Mouse (Mus musculus) myocyte (in vitro differentiated cells): ENCODE measurements around the gene Lamtor5. TPM values are rescaled to one million over a fixed set of nuclear protein-coding genes. Genes with fewer than 3 reads are reported as not detected.

Source experiments
- H3K27me3 ChIP-seq: one replicate; pipeline ENCODE4 v1.6.1; 2011; ENCODE audit not compliant: control insufficient read depth, insufficient read depth, insufficient read length
- H3K36me3 ChIP-seq: one replicate; pipeline ENCODE4 v1.6.1; 2011; ENCODE audit not compliant: control insufficient read depth, insufficient read depth
- H3K4me2 ChIP-seq: one replicate; pipeline ENCODE4 v1.6.1; 2011; ENCODE audit warnings: low read depth, control low read depth
- H3K4me3 ChIP-seq: one replicate; pipeline ENCODE4 v1.5.1; 2011; ENCODE audit warnings: mild to moderate bottlenecking, control low read depth, moderate library complexity
- H3K79me2 ChIP-seq: one replicate; pipeline ENCODE4 v1.6.1; 2011; ENCODE audit not compliant: control insufficient read depth, insufficient read depth
- H3ac ChIP-seq: one replicate; pipeline ENCODE4 v1.6.1; 2011; ENCODE audit not compliant: control insufficient read depth, insufficient read length
- CEBPB ChIP-seq: IDR thresholded peaks from 2 replicates; pipeline ENCODE4 v1.6.1; 2011; ENCODE audit warnings: mild to moderate bottlenecking, moderate library complexity; ENCODE audit not compliant: poor library complexity, insufficient read depth, severe bottlenecking
- E2F4 ChIP-seq: IDR thresholded peaks from one replicate; pipeline ENCODE4 v1.6.1; 2011; ENCODE audit warnings: mild to moderate bottlenecking, control low read depth, moderate library complexity; ENCODE audit not compliant: insufficient read depth
- MAX ChIP-seq: IDR thresholded peaks from one replicate; pipeline ENCODE4 v1.6.1; 2011; ENCODE audit warnings: low read depth, mild to moderate bottlenecking, control low read depth
- MYOD1 ChIP-seq, 3 experiments: IDR thresholded peaks; one replicate each; pipeline ENCODE4 v1.6.1; 2011; ENCODE audit warnings: control low read depth in 2 of 3, low read depth in 2 of 3, mild to moderate bottlenecking in 2 of 3, moderate library complexity in 1 of 3; ENCODE audit not compliant: insufficient read length in 2 of 3, control insufficient read depth in 1 of 3
- MYOG ChIP-seq, 3 experiments: IDR thresholded peaks; one replicate each; pipeline ENCODE4 v1.6.1; 2011; ENCODE audit warnings: control low read depth in 2 of 3, low read depth in 2 of 3, mild to moderate bottlenecking in 2 of 3; ENCODE audit not compliant: insufficient read length in 2 of 3, control insufficient read depth in 1 of 3, insufficient read depth in 1 of 3
- POLR2A ChIP-seq: IDR thresholded peaks from one replicate; pipeline ENCODE4 v1.6.1; 2011; ENCODE audit warnings: low read depth, mild to moderate bottlenecking, control low read depth, moderate library complexity; ENCODE audit not compliant: insufficient read length
- POLR2AphosphoS2 ChIP-seq: IDR thresholded peaks from one replicate; pipeline ENCODE4 v1.6.1; 2011; ENCODE audit warnings: low read depth, control low read depth; ENCODE audit not compliant: insufficient read length
- REST ChIP-seq: IDR thresholded peaks from one replicate; pipeline ENCODE4 v1.6.1; 2011; ENCODE audit warnings: mild to moderate bottlenecking, control low read depth, moderate library complexity; ENCODE audit not compliant: insufficient read depth, insufficient read length
- SRF ChIP-seq: IDR thresholded peaks from one replicate; pipeline ENCODE4 v1.6.1; 2011; ENCODE audit warnings: low read depth; ENCODE audit not compliant: control insufficient read depth, insufficient read length
- TCF12 ChIP-seq: IDR thresholded peaks from one replicate; pipeline ENCODE4 v1.6.1; 2011; ENCODE audit warnings: mild to moderate bottlenecking, control low read depth; ENCODE audit not compliant: poor library complexity, insufficient read depth, severe bottlenecking
- TCF3 ChIP-seq: IDR thresholded peaks from one replicate; pipeline ENCODE4 v1.6.1; 2011; ENCODE audit warnings: low read depth, control low read depth; ENCODE audit not compliant: insufficient read length
- USF1 ChIP-seq: IDR thresholded peaks from one replicate; pipeline ENCODE4 v1.6.1; 2011; ENCODE audit warnings: low read depth, mild to moderate bottlenecking, control low read depth, moderate library complexity
- polyA plus RNA-seq: library from polyadenylated mRNA; unstranded; fragments of >200 nt; fragmentation: generic; extraction: Trizol; gene quantifications from one replicate; pipeline ENCODE4 v1.2.1, GENCODE M21; 2012; ENCODE audit warnings: missing spikeins

Gene Lamtor5
- polyA plus RNA-seq, 1 experiment: 156 TPM

GRCm38 (mm10) chr3:107261851-107262165 lies 16.9 kb upstream of the Lamtor5 start:
- Histone ChIP-seq H3K27me3 (no peaks in the 10 kb centered on the region), H3K79me2 (no peaks in the 10 kb centered on the region), H3K4me3 (no peak overlapping the region), H3K4me2 (peak overlapping the region; percentile 7), H3K36me3 (no peaks in the 10 kb centered on the region), H3ac (no peak overlapping the region)
- TF ChIP-seq CEBPB (no peak), POLR2A (no peak), SRF (no peak), REST (no peak), MYOD1 (IDR thresholded peaks at IDR 0.05; ENCODE audit: control insufficient read depth in 1 of 3, insufficient read length in 2 of 3, low read depth in 2 of 3) (no peak), USF1 (no peak), E2F4 (no peak), MYOG (IDR thresholded peaks at IDR 0.05; ENCODE audit: control insufficient read depth in 1 of 3, insufficient read depth in 1 of 3, insufficient read length in 2 of 3, low read depth in 2 of 3) (no peak), TCF12 (no peak), TCF3 (no peak), MAX (no peak), POLR2AphosphoS2 (no peak)

GRCm38 (mm10) chr3:107266814-107267345 lies 11.8 kb upstream of the Lamtor5 start:
- no peaks in the 10 kb centered on the region for H3K36me3 ChIP-seq
- no peaks in the 10 kb centered on the region for H3K79me2 ChIP-seq
- no peak overlapping the region for H3K4me3 ChIP-seq
- H3K4me2 ChIP-seq: peak overlapping the region; percentile 47
- H3ac ChIP-seq: no peak overlapping the region
- H3K27me3 ChIP-seq: no peaks in the 10 kb centered on the region
- TF ChIP-seq MYOD1 (IDR thresholded peaks at IDR 0.05; ENCODE audit: control insufficient read depth in 1 of 3, insufficient read length in 2 of 3, low read depth in 2 of 3) (peak in 2 of 3 experiments; percentile 82 to 92), REST (no peak), TCF12 (peak; percentile 69), MYOG (IDR thresholded peaks at IDR 0.05; ENCODE audit: control insufficient read depth in 1 of 3, insufficient read depth in 1 of 3, insufficient read length in 2 of 3, low read depth in 2 of 3) (peak in 1 of 3 experiments; percentile 29)

DNA sequence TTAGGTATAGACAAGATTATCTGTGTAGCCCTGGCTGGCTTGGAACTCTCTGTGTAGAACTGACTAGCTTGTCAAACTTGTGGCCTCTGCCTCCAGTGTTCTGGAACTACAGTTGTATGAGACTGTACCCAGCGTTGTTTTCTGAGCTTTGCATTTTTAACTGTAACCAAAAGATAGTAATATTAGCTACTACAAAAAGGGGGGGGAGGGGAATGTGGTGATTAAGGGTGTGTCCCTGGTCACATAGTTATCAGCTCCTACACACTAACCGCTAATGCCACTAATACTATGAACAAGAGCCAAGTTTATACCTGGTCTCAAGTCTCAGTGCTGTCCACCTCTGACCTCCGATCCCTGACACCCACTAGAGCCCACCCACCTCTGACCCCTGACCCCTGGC lies 6.2 kb upstream of the Lamtor5 start:
- Histone ChIP-seq H3K4me3 (no peak overlapping the region), H3K4me2 (no peak overlapping the region), H3K36me3 (no peaks in the 10 kb centered on the region), H3K27me3 (no peaks in the 10 kb centered on the region), H3K79me2 (no peaks in the 10 kb centered on the region), H3ac (no peak overlapping the region)
- TF ChIP-seq USF1: no peak
- TF ChIP-seq POLR2AphosphoS2: no peak
- TF ChIP-seq E2F4: no peak
- no peak for TF ChIP-seq TCF3
- no peak for TF ChIP-seq MYOD1 (IDR thresholded peaks at IDR 0.05; ENCODE audit: control insufficient read depth in 1 of 3, insufficient read length in 2 of 3, low read depth in 2 of 3)
- TF ChIP-seq TCF12: no peak
- no peak for TF ChIP-seq SRF
- no peak for TF ChIP-seq MYOG (IDR thresholded peaks at IDR 0.05; ENCODE audit: control insufficient read depth in 1 of 3, insufficient read depth in 1 of 3, insufficient read length in 2 of 3, low read depth in 2 of 3)
- TF ChIP-seq REST: no peak
- TF ChIP-seq POLR2A: no peak
- TF ChIP-seq MAX: no peak
- no peak for TF ChIP-seq CEBPB

GRCm38 (mm10) chr3:107273820-107274219 lies 4.8 kb upstream of the Lamtor5 start:
- no peaks in the 10 kb centered on the region for H3K27me3 ChIP-seq
- H3K4me3 ChIP-seq: no peak overlapping the region
- no peaks in the 10 kb centered on the region for H3K36me3 ChIP-seq
- TF ChIP-seq SRF (no peak), E2F4 (no peak), MYOD1 (IDR thresholded peaks at IDR 0.05; ENCODE audit: control insufficient read depth in 1 of 3, insufficient read length in 2 of 3, low read depth in 2 of 3) (no peak), POLR2A (no peak), TCF3 (no peak), POLR2AphosphoS2 (no peak), MAX (no peak), CEBPB (no peak), TCF12 (no peak), REST (no peak), USF1 (no peak), MYOG (IDR thresholded peaks at IDR 0.05; ENCODE audit: control insufficient read depth in 1 of 3, insufficient read depth in 1 of 3, insufficient read length in 2 of 3, low read depth in 2 of 3) (no peak)
- H3K79me2 ChIP-seq: no peaks in the 10 kb centered on the region
- no peak overlapping the region for H3ac ChIP-seq
- H3K4me2 ChIP-seq: no peak overlapping the region

DNA sequence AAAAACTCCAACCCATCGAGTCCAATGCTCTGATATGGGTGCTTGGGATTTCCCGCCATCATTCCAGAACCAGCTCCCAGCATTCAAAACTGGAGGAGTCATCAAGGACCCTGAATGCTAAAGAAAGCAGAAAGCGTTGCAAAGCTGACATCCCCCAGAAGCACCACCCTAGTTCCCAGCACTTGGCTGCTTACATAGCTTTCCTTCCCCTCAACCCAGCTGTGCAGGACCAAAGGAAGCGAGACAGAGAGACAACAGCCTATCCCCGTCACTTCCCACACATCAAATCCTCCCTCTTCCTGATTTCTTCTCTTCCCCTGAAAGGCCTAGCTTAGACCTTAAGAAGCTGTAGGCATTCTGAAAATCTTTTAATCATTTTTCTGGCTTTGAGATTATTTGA lies 3.3 kb upstream of the Lamtor5 start:
- Histone ChIP-seq H3K4me3 (no peak overlapping the region), H3K27me3 (no peaks in the 10 kb centered on the region), H3ac (no peak overlapping the region), H3K36me3 (no peaks in the 10 kb centered on the region), H3K4me2 (no peak overlapping the region), H3K79me2 (peaks cover 12% of the 10 kb centered on the region)
- TF ChIP-seq POLR2A: no peak
- TF ChIP-seq CEBPB: no peak
- TF ChIP-seq MYOD1 (IDR thresholded peaks at IDR 0.05; ENCODE audit: control insufficient read depth in 1 of 3, insufficient read length in 2 of 3, low read depth in 2 of 3): no peak
- no peak for TF ChIP-seq E2F4
- TF ChIP-seq SRF: no peak
- no peak for TF ChIP-seq POLR2AphosphoS2
- no peak for TF ChIP-seq MAX
- no peak for TF ChIP-seq REST
- no peak for TF ChIP-seq USF1
- TF ChIP-seq TCF12: no peak
- TF ChIP-seq MYOG (IDR thresholded peaks at IDR 0.05; ENCODE audit: control insufficient read depth in 1 of 3, insufficient read depth in 1 of 3, insufficient read length in 2 of 3, low read depth in 2 of 3): no peak
- no peak for TF ChIP-seq TCF3
